Mouse (Mus musculus) CD4-positive helper T cell, adult 2 months (primary cell): ENCODE results near the gene Arhgef10l.

Source experiments
- DNase-seq: peaks from one replicate; pipeline ENCODE4 v3.0.0-alpha.2; 2012; ENCODE audit warnings: low read depth, missing footprints, low spot score

The Arhgef10l gene

GRCm38 (mm10) chr4:140467254-140467791 is 198.5 kb downstream of the Arhgef10l start:
- no peak for DNase-seq
